Mouse (Mus musculus): ENCODE measurements around the gene Pdx1. TPM values are rescaled to one million over a fixed set of nuclear protein-coding genes. Genes with fewer than 3 reads are reported as not detected.

Pdx1 gene
- polyA plus RNA-seq, 1 experiment = not detected

- H3K27me3 ChIP-seq (replicated peaks) = peaks cover 88% of the 10 kb centered on the region
Measured at GRCm38 (mm10) chr5:147268728-147269127, 1.0 kb upstream of the Pdx1 start.

GRCm38 (mm10) chr5:147269371-147269770, 388 bp upstream of the Pdx1 start:
- Histone ChIP-seq H3K4me1 (peaks cover 16% of the 10 kb centered on the region), H3K27me3 (replicated peaks) (peaks cover 89% of the 10 kb centered on the region), H3K4me3 (replicated peaks) (no peak overlapping the region), H3K36me3 (replicated peaks; ENCODE audit: low read length) (no peaks in the 10 kb centered on the region), H3K9me3 (peaks cover 4% of the 10 kb centered on the region; the same call in 1 of the 2 replicates)
- no peak for TF ChIP-seq GATA1 (IDR thresholded peaks at IDR 0.05; ENCODE audit: borderline replicate concordance, low read length)
- TF ChIP-seq FLI1 (IDR thresholded peaks at IDR 0.05; ENCODE audit: low read length) = no peak

More at GRCm38 (mm10) chr5:147268728-147269127, 1.0 kb upstream of the Pdx1 start:
- Histone ChIP-seq H3K9me3 (peaks cover 4% of the 10 kb centered on the region; the same call in 1 of the 2 replicates), H3K4me1 (peaks cover 15% of the 10 kb centered on the region), H3K4me3 (replicated peaks) (no peak overlapping the region), H3K36me3 (replicated peaks; ENCODE audit: low read length) (no peaks in the 10 kb centered on the region)
- TF ChIP-seq FLI1 (IDR thresholded peaks at IDR 0.05; ENCODE audit: low read length) = no peak
- no peak for TF ChIP-seq GATA1 (IDR thresholded peaks at IDR 0.05; ENCODE audit: borderline replicate concordance, low read length)

- Histone ChIP-seq H3K4me1 (peaks cover 21% of the 10 kb centered on the region), H3K27me3 (replicated peaks) (peaks cover 95% of the 10 kb centered on the region)
- TF ChIP-seq FLI1 (IDR thresholded peaks at IDR 0.05; ENCODE audit: low read length) (no peak), GATA1 (IDR thresholded peaks at IDR 0.05; ENCODE audit: borderline replicate concordance, low read length) (no peak)
Measured at GRCm38 (mm10) chr5:147270673-147271655, 1.2 kb downstream of the Pdx1 start.

DNA sequence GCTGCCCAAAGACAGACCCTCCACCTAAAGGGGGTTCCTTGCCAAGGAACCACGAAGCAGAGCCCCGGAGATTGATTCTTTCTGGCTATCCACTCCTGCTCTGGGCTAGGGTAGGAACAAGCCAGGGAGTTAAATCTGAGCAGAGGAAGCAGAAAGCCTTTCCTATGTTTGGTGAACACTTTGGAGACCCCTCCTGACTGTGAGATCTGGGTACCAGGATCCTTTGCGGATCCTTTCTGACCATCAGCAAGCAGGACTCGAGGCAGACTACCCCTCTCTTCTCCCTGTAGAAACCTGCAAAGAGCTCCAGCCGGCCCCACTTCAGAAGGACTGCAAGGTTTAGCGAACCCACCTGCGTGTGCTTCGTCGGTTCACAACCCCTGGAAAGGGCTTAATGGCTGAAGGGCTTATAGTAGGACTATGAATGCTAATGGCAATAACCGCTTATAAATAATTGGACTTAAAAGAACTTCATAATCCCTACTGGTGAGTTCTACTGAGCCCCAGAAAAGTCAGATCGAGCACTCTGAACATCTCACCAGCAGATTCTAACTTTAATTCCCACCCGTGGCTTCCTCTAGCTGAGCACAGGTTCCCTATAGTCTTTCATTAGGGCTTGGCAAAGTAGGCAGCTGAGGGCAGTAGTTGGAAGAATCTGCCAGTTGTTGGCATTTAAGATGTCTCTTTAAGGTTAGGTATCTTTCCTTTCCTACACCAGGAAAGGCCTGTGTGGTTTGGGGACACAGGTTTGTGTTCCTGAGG, 2.5 kb downstream of the Pdx1 start:
- Histone ChIP-seq H3K4me3 (replicated peaks) (no peak overlapping the region), H3K4me1 (peaks cover 26% of the 10 kb centered on the region), H3K36me3 (replicated peaks; ENCODE audit: low read length) (no peaks in the 10 kb centered on the region), H3K9me3 (peaks cover 4% of the 10 kb centered on the region; the same call in 1 of the 2 replicates), H3K27me3 (replicated peaks) (peaks cover 97% of the 10 kb centered on the region)
- TF ChIP-seq FLI1 (IDR thresholded peaks at IDR 0.05; ENCODE audit: low read length) = no peak
- TF ChIP-seq GATA1 (IDR thresholded peaks at IDR 0.05; ENCODE audit: borderline replicate concordance, low read length) = no peak

More at GRCm38 (mm10) chr5:147270673-147271655, 1.2 kb downstream of the Pdx1 start:
- no peaks in the 10 kb centered on the region for H3K36me3 ChIP-seq (replicated peaks; ENCODE audit: low read length)
- no peak overlapping the region for H3K4me3 ChIP-seq (replicated peaks)
- peaks cover 4% of the 10 kb centered on the region; the same call in 1 of the 2 replicates for H3K9me3 ChIP-seq

DNA sequence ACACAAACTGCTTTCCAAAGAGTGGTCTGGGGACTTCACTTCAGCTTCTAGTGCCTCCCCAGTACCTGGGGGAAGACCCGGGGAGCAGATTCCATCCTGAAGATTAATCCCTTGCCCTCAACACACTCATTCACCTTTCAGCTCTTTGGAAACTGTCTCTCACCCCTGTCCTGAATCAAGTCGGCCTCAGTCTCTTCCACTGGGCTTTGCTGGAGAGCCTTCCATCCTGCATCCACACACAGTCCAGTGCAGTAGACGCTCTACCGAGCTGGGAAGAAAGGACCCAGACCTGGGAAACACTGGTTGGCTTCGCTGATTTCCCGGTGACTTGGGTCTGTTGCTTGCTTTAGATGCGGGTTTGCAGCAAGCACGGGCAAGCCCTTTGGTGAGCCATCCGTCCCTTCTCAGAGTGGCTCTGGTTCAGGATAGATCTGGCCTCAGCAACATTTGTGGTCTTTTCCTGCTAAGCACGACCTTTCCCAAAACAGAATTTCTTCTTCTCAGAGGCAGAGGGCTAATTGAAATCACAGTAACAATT, 3.1 kb downstream of the Pdx1 start:
- Histone ChIP-seq H3K27me3 (replicated peaks) (peaks cover 98% of the 10 kb centered on the region), H3K4me3 (replicated peaks) (no peak overlapping the region), H3K4me1 (peaks cover 32% of the 10 kb centered on the region), H3K9me3 (peaks cover 4% of the 10 kb centered on the region; the same call in 1 of the 2 replicates), H3K36me3 (replicated peaks; ENCODE audit: low read length) (no peaks in the 10 kb centered on the region)
- TF ChIP-seq GATA1 (IDR thresholded peaks at IDR 0.05; ENCODE audit: borderline replicate concordance, low read length) = no peak
- no peak for TF ChIP-seq FLI1 (IDR thresholded peaks at IDR 0.05; ENCODE audit: low read length)

DNA sequence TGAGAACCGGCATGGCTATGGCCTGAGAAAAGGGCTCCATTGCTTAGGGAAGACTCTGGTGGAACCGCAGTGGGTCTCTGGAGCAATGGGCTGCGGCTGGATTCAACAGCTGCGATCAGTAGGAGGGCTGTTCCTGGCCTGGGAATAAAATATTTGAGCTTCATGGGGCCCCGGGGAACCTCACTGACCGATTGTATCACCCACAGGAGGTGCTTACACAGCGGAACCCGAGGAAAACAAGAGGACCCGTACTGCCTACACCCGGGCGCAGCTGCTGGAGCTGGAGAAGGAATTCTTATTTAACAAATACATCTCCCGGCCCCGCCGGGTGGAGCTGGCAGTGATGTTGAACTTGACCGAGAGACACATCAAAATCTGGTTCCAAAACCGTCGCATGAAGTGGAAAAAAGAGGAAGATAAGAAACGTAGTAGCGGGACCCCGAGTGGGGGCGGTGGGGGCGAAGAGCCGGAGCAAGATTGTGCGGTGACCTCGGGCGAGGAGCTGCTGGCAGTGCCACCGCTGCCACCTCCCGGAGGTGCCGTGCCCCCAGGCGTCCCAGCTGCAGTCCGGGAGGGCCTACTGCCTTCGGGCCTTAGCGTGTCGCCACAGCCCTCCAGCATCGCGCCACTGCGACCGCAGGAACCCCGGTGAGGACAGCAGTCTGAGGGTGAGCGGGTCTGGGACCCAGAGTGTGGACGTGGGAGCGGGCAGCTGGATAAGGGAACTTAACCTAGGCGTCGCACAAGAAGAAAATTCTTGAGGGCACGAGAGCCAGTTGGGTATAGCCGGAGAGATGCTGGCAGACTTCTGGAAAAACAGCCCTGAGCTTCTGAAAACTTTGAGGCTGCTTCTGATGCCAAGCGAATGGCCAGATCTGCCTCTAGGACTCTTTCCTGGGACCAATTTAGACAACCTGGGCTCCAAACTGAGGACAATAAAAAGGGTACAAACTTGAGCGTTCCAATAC, 4.7 kb downstream of the Pdx1 start:
- Histone ChIP-seq H3K4me1 (peaks cover 32% of the 10 kb centered on the region), H3K36me3 (replicated peaks; ENCODE audit: low read length) (no peaks in the 10 kb centered on the region), H3K27me3 (replicated peaks) (peaks cover 97% of the 10 kb centered on the region), H3K9me3 (peaks cover 4% of the 10 kb centered on the region; the same call in 1 of the 2 replicates), H3K4me3 (replicated peaks) (peak overlapping the region; percentile 50)
- TF ChIP-seq GATA1 (IDR thresholded peaks at IDR 0.05; ENCODE audit: borderline replicate concordance, low read length) (no peak), FLI1 (IDR thresholded peaks at IDR 0.05; ENCODE audit: low read length) (no peak)

DNA sequence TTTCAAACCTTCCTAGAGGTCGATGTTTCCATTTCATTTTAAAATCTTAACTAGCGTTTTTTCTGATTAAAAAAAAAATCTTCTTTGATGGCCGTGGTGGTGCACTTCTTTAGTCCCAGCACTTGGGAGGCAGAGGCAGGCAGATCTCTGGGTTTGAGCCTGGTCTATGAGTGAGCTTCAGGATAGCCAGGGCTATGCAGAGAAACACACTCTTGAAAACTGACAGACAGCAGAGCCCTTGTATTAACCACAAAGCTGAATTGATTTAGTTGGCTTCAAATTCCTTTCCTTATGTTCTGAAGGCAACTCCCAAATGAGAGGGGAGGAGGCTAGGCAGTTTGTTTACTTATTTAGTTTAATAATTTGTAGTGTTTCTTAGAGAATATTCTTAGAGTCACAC, 6.0 kb downstream of the Pdx1 start:
- Histone ChIP-seq H3K4me1 (peaks cover 24% of the 10 kb centered on the region), H3K36me3 (replicated peaks; ENCODE audit: low read length) (no peaks in the 10 kb centered on the region), H3K9me3 (peaks cover 4% of the 10 kb centered on the region; the same call in 1 of the 2 replicates), H3K27me3 (replicated peaks) (peaks cover 94% of the 10 kb centered on the region), H3K4me3 (replicated peaks) (no peak overlapping the region)
- TF ChIP-seq GATA1 (IDR thresholded peaks at IDR 0.05; ENCODE audit: borderline replicate concordance, low read length) = no peak
- TF ChIP-seq FLI1 (IDR thresholded peaks at IDR 0.05; ENCODE audit: low read length) = no peak

- Histone ChIP-seq H3K36me3 (replicated peaks; ENCODE audit: low read length) (no peaks in the 10 kb centered on the region), H3K4me1 (peaks cover 17% of the 10 kb centered on the region), H3K4me3 (replicated peaks) (no peak overlapping the region), H3K9me3 (no peaks in the 10 kb centered on the region), H3K27me3 (replicated peaks) (peaks cover 90% of the 10 kb centered on the region)
- TF ChIP-seq FLI1 (IDR thresholded peaks at IDR 0.05; ENCODE audit: low read length) (no peak), GATA1 (IDR thresholded peaks at IDR 0.05; ENCODE audit: borderline replicate concordance, low read length) (no peak)
Measured at GRCm38 (mm10) chr5:147276701-147277546, 7.2 kb downstream of the Pdx1 start.
